Mouse (Mus musculus): ENCODE measurements around the gene Sec63.

The Sec63 gene

DNA sequence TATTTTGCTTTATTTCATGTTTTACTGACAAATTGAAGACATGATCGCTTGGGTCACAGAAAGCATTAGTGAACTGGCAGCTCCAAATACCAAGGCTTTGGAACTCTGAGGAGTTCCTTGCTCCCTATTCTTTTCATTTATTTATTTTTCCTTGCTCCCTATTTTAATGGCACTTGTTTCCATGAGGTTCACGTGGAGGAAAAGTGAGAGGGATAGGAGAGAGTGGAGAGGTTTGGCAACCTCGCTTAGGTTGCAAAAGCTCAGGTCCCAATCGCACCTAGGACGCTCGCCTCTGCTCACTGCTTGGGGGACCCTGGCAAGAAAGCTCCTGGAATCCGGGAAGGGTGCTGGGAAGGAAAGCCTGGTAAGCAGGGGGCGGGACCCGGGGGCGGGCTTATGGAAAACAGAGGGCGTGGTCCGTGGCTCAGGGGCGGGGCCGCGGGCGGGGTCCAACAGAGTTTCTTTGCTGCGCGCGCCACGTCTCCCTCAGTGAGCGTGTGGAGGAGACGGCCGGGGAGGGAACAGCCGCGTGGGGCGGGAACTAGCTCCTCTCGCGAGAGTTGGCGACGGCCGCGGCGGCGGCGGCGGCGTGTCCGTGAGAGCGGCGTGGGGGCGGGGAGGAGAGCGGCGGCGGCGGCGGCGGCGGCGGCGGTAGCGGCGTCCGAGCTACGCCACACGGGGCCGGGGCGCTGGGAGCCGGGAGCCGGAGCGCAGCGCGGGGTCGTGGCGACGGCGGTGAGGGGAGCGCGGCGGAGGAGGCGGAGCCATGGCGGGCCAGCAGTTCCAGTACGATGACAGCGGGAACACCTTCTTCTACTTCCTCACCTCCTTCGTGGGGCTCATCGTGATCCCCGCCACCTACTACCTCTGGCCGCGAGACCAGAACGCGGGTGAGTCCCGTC is at the start of gene Sec63:
TSS of gene Sec63 (plus strand) at position 498 of the 902 bp plus-strand sequence.
- peak; percentile 95 to 98 for DNase-seq (ENCODE audit: low spot score in 2 of 2)

DNA sequence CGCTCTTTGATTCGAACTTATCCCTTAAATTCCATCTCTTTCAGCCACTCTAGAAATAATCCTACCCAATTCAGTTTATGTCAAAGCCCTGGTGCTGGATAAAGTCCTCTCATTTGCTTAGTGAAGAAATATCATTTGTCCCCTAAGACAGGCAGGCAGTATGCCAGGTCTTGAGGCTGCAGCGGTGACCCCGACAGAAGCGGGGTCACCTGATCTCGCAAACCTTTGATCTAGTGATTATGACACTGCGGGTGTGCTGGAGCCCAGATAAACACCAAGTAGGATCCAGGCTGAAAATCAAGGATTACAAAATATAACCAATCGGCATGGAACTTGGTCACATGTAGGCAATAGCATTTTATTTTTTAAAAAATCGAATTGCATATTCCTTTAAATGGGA is 46.6 kb upstream of the Sec63 start:
- no peak for DNase-seq (ENCODE audit: low spot score in 2 of 2)

DNA sequence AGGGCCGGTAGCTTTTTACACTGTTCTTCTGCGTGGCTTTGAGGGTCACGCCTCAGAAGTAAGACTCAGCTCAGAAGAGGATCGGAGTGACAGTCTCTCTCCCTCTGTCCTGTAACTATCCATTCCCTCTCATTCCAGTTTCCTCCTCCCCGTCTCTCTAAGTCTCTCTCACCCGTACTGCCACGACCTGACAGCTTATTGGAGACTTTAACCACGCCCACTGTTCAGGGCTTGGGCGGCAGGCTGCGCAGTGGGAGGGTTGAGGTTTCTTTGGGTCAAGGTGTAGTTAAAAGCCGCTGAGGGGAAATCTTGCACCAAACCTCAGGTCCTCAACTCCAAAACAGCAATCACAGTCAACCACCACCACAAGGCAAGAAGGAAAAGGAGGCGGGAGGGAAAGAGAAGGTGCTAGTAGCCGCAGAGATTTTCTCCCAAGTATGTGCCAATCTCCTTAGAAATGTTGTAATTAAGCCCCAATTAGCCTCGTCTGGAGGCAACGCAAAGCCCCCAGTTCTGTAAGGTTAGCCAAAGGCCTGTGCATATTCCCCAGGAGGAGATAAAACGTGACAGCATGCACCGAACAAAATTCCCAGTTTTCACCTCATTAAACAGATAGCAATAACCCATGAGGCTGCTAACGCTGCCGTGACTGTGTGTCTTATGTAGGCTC is 45.8 kb upstream of the Sec63 start:
- DNase-seq (ENCODE audit: low spot score in 2 of 2) = no peak

DNA sequence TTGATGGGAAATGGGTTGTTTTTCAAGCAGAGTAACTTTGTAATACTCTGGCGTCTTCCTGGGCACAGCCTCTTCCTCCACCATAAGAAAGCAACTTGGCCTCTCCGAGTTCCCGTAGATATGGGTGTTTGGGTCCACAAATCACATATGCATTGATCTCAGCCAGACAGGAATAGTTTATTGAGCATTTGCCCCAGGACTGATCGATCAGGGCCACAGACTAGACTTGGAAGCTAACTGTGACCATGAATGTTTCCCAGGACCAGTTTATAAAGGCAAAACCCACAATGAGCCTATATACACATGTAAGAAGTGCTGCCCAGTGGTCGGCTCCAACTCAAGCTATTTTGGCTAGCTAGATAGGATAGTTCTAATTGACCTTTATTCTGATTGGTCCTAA is 39.2 kb upstream of the Sec63 start:
- no peak for DNase-seq (ENCODE audit: low spot score in 2 of 2)

DNA sequence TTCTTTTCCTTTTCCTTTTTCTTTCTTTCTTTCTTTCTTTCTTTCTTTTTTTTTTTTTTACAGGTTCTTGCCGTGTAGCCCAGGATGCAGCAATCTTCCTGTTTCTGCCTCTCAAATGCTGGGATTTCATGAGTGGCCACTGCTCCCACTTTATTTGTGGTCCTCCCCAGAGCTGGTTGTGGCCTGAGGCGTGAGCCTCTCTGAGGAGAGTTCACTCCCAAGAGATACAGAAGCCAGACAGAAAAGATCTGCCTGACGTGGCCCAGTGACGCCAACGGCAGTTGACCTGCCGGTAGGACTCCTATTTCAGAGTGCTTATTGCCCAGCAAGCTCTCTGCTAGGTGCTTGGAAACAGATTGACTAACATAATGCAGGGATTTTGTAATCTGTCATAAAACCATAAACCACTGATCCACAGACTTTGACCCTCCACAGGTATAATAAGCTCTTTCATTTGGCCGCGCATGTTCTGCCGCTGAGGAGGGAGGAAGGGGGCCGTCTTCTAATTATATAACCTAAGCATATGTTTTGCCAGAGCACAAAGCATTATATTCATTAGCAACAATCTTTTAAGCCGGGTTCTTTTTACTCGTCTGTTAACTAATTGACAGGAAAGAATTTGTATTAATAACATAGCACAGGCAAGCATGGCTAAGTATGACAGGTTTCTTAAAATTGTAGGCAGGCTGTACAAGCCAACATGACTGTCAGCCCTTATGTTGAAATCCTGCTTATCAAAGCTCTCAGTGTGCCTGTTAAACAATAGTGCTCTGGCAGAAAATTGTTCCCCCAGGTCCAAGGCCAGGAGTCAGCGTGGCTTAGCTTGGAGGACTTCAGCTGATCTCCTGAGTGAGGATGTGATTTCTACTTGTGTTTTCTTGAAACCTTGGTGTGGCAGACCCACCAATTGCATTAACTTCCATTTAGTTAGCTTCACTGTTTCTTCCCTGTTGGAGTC is 37.7 kb upstream of the Sec63 start:
- no peak for DNase-seq (ENCODE audit: low spot score in 2 of 2)

DNA sequence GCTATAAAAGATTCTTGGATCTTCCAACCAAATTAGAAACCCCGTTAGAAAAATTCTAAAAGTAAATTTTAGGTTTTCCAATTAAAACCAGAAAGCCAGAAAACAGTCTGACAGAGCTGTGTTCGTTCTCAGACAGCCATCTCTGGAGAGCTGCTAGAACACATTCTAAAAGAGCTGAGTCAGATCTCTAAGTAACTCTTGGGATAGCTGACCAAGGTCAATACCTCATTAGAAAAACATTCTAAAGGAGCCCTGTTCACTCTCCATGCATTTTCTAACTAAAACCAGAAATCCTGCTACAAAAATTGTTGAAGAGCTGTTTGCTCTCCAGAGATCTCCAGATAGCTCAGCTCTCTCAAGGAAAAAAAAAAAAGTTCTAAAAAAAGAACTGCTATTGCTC is 31.7 kb upstream of the Sec63 start:
- no peak for DNase-seq (ENCODE audit: low spot score in 2 of 2)

DNA sequence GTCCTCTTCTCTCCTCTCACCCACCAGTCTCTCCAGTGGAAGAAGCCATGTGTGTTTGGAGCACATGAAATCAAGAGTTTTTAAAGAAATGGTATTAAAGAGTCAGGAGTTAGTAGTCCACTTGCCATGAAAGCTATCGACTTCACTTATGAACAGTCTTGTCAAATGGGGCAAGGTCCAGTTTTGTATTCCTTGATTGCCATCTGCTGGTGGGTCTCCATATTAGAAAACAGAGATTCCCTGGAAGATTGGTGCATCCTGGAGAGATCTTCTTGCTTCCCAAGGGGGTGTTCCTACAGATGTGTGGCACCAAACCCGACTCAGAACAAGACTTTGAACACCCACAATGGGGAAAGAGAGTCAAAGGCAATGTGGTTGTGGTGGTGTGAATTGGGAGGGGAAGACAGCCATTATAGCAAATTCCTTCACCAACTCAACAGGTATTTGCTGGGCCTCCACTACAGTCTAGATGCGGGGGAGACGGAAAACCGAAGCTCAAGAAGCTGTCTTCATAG is 26.7 kb upstream of the Sec63 start:
- peak; percentile 12 to 44 for DNase-seq (ENCODE audit: low spot score in 2 of 2)

DNA sequence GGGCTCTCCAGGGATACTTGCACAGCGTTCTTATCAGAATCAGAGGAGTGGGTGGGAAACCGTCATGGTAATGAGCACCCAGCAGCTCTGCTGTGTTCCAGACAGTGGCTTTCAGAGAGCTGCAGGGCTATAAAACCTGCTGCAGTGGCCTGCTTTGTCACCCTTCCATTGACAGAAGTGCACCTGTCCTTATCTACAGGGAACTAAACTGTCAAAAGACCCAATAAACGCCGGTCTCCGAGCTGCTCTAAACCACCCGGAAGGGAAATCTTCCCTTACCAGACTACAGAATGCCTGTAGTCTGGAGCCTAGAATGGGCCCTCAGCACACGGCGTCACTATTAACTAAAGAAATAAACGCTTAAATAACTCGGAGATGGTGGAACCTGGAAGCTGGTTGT is 9.5 kb upstream of the Sec63 start:
- DNase-seq (ENCODE audit: low spot score in 2 of 2) = no peak

DNA sequence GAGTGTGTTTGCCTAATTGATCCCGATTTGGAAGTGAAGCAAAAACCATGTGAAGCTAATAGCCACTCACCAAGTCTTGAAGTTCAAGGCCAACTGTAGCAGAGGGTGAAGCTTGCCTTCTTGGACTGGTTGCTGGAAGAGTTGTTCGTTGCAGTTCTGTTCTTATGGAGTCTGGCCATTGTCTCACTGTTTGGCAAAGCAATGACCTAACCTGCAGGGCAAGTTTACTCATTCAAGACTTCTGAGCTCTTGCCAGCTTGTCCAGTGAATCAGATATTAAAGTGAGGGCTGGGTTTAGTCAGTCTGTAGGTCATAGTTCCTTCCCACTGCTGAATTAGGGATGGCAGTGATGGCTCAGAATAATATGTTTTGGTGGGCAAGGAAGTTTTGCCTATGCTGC is 7.0 kb upstream of the Sec63 start:
- no peak for DNase-seq (ENCODE audit: low spot score in 2 of 2)

DNA sequence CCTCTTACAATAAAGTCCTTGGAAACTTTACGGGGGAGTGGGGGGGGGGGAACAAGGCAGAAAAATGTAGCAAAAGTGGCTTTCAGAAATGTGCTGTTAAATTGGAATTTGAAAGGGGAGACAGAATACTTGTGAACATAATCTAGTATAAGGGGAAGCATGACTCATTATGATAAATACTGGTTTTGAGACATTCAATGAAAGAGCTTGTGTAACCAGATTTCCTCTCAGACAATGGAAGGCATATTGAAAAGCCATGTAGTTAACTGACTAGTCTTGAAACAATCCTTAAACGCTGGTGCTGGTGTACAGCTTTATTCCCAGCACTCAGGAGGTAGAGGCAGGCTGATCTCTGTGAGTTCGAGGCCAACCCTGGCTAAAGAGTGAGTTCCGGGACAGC is 1.6 kb upstream of the Sec63 start:
- DNase-seq (ENCODE audit: low spot score in 2 of 2) = no peak

DNA sequence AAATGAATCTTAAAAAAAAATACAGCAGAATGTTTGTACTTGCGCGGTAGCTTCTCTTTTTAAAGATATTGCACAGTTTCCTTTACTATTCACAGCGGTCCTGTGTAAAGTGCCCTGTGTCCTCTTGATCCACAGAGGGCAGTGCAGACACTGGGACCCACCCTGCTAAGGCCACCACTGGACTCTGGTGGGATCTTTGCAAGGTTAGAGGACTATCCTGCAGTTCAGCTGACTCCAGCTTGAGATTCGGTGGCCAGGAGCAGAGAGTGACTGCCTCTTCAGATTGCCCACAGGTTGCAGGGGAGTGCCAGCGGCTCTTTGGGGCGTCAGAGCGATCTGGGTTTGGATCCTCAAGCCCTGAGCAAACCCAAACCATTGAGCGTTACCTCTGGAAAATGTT is 967 bp upstream of the Sec63 start:
- DNase-seq (ENCODE audit: low spot score in 2 of 2) = peak in 1 of 2 experiments; percentile 5

DNA sequence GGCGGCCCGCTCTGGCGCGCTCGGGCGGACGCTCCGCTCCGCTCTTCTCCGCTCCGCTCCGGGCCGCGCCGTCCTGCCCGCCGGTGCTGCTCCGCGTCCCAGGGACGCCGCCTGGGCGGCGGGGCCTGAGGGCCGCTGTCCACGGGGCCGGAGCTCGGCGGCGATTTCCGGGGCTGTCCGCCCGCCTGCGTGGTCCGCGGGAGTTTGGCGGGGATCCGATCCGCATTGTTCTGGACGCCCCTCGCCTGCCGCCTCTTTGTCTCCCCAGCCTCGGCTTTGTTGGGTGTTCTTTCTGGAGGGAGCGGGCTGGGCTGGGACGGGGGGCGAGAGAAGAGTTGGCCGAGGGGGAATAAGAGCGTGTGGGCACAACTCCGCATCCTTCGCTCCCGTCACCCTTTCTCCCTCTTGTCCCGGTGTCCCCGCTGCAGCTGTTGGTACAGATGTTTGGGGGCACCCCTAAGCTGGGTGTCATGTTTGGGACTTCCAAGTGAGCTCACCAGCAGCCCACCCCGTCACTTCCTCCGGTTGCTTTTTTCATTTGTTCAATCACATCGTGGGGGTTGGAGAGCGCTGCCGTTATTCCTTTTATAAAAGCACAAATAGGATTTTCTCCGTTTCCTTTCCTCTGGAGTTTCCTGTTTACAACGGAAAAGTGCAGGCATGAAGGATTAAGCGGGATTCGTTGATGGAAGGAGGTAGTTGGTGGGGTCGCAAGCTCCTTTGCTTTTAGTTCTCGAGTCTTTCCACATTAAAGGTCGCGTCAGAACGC is 789 bp downstream of the Sec63 start:
- peak; percentile 55 to 62 for DNase-seq (ENCODE audit: low spot score in 2 of 2)

DNA sequence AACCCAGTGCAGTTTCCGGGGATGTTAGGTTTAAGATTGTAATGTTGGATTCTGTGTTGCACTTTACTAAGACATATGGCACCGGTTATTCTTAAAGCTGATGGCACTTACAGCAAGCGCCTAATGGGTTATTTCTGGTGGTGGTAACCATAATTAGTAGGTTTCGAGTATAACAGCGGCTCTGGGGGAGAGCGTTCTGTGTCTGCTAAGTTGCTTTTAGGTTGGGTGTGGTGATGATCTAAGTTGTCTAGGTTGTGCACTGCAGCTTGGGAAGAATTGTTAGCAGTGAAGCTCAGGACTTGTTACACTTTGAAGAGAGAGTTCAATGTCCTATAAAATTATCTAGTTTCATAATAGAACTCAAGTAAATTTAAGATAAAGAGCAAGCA is 1.4 kb downstream of the Sec63 start:
- DNase-seq (ENCODE audit: low spot score in 2 of 2) = no peak

DNA sequence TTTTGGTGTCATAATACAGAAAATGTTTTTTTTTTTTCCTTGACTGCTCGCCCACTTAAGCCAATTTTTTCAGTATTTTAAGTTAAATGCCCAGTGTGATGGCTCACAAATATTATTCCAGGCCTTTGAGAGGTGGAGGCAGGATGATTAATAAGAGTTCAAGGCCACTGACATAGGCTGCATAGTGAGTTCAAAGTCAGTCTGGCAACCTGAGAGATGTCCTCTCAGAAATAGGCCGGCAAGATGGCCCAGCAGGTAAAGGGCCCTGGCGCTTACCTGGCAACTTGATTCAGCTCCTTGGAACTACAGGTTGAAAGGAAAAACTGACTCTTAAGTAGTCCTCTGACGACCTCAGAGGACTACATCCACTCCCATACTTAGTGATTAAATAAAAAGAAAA is 1.9 kb downstream of the Sec63 start:
- DNase-seq (ENCODE audit: low spot score in 2 of 2) = no peak

DNA sequence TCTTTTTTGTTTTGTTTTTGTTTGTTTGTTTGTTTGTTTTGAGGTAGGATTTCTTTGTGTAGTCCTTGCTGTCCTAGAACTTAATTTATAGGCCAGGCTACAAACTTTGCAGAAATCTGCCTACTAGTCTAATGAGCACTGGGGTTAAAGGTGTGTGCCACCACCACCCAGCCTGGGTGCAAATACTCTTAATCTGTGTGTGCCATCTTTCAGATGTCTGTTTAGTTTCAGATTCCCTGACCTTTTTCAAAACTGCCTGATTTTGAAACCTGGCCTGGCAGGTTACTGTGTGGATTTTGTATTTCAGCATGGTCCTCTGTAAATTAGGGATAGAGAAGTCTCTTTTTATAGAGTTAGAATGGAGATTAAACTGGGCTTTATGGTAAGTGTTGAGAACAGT is 4.0 kb downstream of the Sec63 start:
- no peak for DNase-seq (ENCODE audit: low spot score in 2 of 2)

DNA sequence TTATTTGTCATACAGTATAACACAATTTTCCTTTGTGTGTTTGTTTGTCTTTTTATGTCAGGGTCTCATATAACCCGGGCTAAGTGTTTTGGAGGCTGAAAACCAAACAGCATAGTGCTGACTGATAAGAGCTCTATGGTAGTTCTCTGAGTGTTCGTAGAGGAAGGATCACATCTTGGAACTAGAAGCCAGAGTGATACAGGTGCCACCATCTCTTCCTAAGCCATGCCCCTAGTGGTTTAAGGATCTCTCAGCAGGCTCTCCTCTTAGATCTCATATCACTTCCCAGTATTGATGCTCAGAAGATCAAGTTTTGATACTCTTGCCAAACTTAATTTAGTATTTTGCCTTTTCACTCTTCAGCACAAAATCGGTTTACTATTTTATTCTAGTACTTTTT is 14.2 kb downstream of the Sec63 start:
- DNase-seq (ENCODE audit: low spot score in 2 of 2) = no peak

DNA sequence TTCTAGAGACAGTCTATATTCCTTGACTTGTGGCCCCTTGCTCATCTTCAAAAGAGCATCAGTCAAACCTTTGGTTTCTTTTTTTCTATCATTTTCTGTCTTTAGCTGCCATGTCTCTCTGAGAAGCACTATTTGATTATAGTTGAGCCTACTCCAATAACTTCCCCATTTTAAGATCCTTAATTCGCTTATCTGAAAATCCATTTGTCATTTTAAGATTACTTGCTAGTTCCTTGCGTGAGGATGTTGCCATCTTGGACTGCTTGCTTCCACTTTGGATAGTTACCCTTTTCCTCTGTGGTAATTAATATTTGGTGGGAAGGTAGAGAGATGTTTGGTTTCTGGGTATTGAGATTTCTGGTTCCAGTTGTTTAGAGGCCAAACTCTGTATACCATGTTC is 19.5 kb downstream of the Sec63 start:
- DNase-seq (ENCODE audit: low spot score in 2 of 2) = no peak

DNA sequence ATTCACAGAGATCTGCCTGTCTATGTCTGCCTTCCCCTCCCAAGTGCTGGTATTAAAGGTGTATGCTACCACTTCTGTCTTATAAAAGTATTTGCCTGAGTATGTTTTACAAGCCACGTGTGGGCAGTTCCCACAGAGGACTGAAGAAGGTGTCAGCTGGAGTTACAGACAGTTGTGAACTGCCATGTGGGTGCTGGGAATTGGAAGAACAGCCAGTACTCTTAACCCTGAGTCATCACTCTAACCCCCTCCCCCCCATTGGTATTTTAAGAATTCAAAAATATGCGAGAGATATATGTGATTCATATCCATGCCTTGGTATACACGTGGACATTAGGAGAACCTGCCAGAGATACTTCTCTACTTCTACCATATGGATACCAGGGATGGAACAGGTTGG is 20.4 kb downstream of the Sec63 start:
- no peak for DNase-seq (ENCODE audit: low spot score in 2 of 2)

DNA sequence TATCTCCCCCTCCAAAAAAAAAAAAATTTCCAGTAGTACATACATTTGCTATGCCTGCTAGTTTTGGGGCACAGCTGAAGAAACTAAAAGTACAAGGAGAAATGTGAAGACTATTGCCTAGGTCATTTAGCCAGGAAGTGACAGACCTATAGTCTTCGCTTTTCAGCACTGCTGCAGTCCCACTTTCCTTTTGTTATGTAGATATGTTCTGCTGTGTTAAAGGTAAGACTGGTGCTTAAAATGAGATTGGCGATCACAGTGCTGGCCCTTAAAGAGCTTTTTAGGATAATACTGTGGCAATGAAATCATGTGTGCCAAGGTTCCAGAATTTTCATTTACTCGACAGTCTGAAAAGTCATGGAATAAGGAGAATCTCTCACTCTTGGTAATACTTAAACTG is 39.6 kb downstream of the Sec63 start:
- no peak for DNase-seq (ENCODE audit: low spot score in 2 of 2)

DNA sequence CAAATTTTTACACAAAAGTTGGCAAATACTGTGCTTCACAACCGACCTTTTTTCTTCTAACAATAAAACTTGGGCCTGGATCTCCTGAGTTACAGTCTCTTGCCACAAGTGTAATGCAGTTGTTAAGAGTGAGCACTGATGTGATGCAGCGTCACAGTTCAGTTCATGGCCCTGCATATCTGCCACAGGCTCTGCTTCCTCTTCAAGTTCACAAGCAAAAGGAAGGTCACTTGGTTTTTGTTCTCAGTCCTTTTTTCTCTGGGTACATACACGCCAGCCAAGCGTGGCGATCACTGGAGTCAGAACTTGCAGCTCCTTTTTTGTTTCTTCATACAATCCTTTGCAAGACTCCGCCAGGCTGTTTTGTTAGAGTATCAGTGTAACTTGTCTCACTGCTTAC is 64.6 kb downstream of the Sec63 start:
- DNase-seq (ENCODE audit: low spot score in 2 of 2) = no peak

DNA sequence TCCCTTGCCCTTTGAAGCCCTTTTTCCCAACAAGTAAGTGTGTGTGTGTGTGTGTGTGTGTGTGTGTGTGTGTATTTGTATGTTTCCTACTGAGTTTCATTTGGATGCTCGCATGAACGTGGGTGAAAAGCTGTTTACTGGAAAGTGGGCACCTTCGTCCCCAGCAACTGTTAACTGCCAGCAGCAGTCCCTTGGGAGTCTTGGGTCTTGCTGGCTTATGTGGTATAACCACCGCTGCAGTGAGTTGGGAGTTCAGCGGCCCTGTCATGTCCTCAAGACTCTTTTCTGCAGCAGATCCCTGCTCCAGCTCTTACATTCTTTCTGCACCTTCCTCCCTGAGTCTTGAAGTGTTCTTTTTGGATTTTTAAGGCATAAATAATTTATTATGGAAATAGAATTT is 65.9 kb downstream of the Sec63 start:
- no peak for DNase-seq (ENCODE audit: low spot score in 2 of 2)
